Mouse (Mus musculus): ENCODE data around the gene Tnrc6b. TPM values are rescaled to one million over a fixed set of nuclear protein-coding genes. Genes with fewer than 3 reads are reported as not detected.

The Tnrc6b gene
- polyA plus RNA-seq, 1 experiment from 2014 or later = 48.7 TPM

DNA sequence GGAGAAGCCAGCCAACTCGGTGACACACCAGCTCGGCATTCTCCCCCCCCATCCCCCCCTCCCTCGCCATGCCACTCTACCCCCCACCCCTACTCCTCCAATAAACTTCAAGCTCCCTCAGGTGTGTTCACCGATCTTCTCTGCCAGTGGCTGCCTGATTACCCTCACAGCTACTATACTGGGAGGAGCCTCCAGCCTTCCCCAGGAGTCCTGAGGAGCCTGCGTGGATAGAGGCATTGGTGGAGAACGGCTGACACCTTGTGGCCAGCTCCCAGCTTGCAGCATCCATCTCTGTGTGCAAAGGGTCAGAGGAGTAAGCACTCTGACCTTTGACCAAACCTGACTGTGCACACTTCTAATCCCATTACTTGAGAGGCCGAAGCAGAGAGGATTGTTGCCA lies 6.8 kb upstream of the Tnrc6b start:
- peak; percentile 89 for ATAC-seq
- Histone ChIP-seq H3K9ac (replicated peaks) (no peak overlapping the region), H3K4me3 (replicated peaks) (no peak overlapping the region), H3K4me2 (replicated peaks) (no peak overlapping the region), H3K27me3 (peaks cover 3% of the 10 kb centered on the region; the same call in 1 of the 2 replicates), H3K27ac (no peak overlapping the region), H3K9me3 (no peaks in the 10 kb centered on the region), H3K4me1 (replicated peaks) (peaks cover 21% of the 10 kb centered on the region), H3K36me3 (no peaks in the 10 kb centered on the region)
- 10% methylated on average over 7 of the region's 7 CpGs for WGBS

DNA sequence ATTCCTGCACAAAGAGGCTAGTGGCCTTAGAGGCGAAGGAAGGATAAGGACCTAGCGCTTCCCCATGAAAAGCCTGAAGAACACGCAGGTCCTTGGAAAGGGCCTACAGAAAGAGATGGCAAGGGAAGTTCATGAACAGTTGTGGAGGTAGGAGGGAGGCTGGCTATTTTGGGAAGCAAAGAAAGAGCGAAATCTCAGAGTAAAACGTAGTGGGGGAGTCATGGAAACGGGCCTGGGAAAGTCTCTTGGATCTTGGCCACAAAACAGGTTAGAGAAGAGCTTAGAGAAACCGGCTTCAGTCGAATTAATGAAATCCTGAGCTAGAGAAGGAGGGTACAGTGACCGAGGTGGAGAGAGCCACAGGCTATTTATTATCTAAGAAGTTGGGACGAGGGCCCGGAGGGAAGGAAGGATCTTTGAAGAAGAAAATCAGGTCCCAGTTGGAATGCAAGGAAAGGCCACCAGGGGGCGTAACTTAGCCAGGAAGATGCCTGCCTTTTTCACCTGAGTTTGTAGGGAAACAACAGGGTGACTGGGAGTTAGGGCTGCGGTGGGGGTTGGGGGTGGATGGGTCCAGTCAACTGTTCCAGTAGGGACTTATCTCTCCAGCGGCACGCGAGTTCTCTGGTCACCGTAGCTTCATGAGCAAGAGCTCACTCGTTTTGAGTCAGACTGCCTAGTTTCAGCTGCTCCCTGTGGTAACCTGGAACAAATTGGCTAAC lies 5.1 kb upstream of the Tnrc6b start:
- Histone ChIP-seq H3K36me3 (no peaks in the 10 kb centered on the region), H3K27me3 (peaks cover 3% of the 10 kb centered on the region; the same call in 1 of the 2 replicates), H3K9me3 (no peaks in the 10 kb centered on the region), H3K4me3 (replicated peaks) (peak overlapping the region; percentile 18; the same call in 1 of the 2 replicates), H3K4me2 (replicated peaks) (peak overlapping the region; percentile 51), H3K27ac (peak overlapping the region; percentile 45; the same call in 1 of the 2 replicates), H3K9ac (replicated peaks) (peak overlapping the region; percentile 28), H3K4me1 (replicated peaks) (peaks cover 25% of the 10 kb centered on the region)
- no peak for ATAC-seq
- 30% methylated on average over 18 of the region's 18 CpGs for whole genome bisulfite sequencing

DNA sequence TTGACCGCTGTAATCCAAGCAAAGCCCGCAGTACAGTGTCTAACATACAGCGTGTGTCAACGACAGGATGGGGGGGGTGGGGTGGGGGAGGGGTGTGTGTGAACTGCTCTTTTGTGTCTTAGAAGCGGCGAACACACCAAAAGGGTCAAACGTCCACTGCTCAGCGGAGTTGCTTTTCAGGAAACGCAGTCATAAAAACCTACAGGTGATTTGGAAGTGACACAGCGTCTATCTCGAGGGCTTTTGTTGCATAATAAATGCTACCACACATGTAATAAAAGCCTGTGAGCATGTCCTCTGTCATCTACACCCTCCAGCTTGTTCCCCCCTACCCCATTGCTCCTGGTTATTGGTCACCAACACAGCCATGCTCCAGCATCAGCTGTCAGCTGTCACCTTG lies 4.5 kb upstream of the Tnrc6b start:
- H3K4me2 ChIP-seq (replicated peaks) = peak overlapping the region; percentile 51
- H3K36me3 ChIP-seq = no peaks in the 10 kb centered on the region
- ATAC-seq = no peak
- peaks cover 3% of the 10 kb centered on the region; the same call in 1 of the 2 replicates for H3K27me3 ChIP-seq
- H3K4me3 ChIP-seq (replicated peaks) = peak overlapping the region; percentile 18; the same call in 1 of the 2 replicates
- peak overlapping the region; percentile 28 for H3K9ac ChIP-seq (replicated peaks)
- H3K9me3 ChIP-seq = no peaks in the 10 kb centered on the region
- peaks cover 25% of the 10 kb centered on the region for H3K4me1 ChIP-seq (replicated peaks)
- peak overlapping the region; percentile 45 for H3K27ac ChIP-seq
- WGBS = 39% methylated on average over 11 of the region's 11 CpGs

DNA sequence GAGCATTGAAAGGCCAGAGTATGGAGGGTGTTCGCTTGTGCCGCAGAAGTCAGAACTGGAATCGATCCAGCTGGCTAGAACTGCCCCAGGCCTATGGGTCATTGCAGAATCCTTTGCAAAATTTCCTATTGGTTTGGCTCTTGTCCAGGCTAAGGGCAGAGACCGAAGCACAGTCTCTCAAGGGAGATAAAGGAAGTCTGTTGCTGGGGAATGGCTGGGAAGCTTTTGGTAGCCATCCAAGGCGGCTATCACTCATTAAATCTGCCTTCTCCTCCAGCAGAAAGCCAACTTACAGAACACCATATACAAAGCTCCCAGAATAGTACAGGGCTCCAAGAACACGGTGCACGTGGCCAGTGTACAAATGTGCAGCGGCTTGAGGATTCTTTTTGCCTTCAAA lies 4.0 kb upstream of the Tnrc6b start:
- Histone ChIP-seq H3K9me3 (no peaks in the 10 kb centered on the region), H3K4me3 (replicated peaks) (no peak overlapping the region), H3K4me2 (replicated peaks) (peak overlapping the region; percentile 51), H3K9ac (replicated peaks) (peak overlapping the region; percentile 28), H3K27me3 (peaks cover 3% of the 10 kb centered on the region; the same call in 1 of the 2 replicates), H3K4me1 (replicated peaks) (peaks cover 26% of the 10 kb centered on the region), H3K36me3 (no peaks in the 10 kb centered on the region), H3K27ac (peak overlapping the region; percentile 45)
- 55% methylated on average over 8 of the region's 8 CpGs for WGBS
- no peak for ATAC-seq

DNA sequence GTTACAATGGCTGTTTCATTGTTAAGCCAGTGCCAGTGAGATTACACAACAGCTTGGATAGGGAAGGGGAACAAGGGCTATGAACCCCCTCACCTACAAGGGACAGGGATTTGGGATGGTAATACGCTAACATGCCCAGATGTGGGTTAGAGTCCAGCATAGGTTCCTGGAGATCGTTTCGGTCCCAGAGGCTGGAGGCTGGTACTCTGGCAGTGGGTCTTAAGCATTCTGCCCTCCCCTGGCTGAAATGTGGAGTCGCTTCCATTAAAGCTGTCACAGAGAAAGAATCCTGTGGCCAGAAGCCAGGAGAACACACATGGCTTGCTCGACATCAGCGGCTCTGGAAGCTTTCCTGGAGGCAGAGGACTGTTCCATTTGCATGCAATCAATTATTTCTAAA lies 1.5 kb upstream of the Tnrc6b start:
- Histone ChIP-seq H3K9me3 (no peaks in the 10 kb centered on the region), H3K4me2 (replicated peaks) (no peak overlapping the region), H3K36me3 (no peaks in the 10 kb centered on the region), H3K9ac (replicated peaks) (no peak overlapping the region), H3K4me3 (replicated peaks) (no peak overlapping the region), H3K27me3 (no peaks in the 10 kb centered on the region), H3K4me1 (replicated peaks) (peaks cover 33% of the 10 kb centered on the region), H3K27ac (no peak overlapping the region; the same call in 1 of the 2 replicates)
- ATAC-seq = no peak
- 64% methylated on average over 6 of the region's 6 CpGs for WGBS

DNA sequence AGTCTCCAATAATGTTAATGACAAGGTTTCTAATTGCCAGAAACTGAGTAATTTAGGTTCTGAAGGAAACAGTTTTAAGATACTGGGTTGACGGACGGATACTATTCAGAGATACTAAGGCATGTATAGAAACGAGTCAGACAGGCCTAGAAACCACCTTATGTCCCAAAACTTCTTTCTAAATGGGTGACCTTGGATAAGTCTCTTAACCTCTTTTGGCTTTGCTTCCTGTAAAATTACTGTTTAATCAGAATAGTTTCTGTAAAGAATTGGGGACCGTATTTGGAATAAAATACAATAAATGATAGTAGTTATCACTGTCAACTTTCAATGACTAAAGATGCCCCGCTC lies 881 bp upstream of the Tnrc6b start:
- no peak overlapping the region for H3K9ac ChIP-seq (replicated peaks)
- peak overlapping the region; percentile 96 for H3K27ac ChIP-seq
- H3K4me2 ChIP-seq (replicated peaks) = peak overlapping the region; percentile 46
- ATAC-seq = no peak
- 16% methylated on average over 5 of the region's 5 CpGs for WGBS
- no peaks in the 10 kb centered on the region for H3K9me3 ChIP-seq
- H3K27me3 ChIP-seq = no peaks in the 10 kb centered on the region
- peak overlapping the region; percentile 95 for H3K4me3 ChIP-seq (replicated peaks)
- peaks cover 33% of the 10 kb centered on the region for H3K4me1 ChIP-seq (replicated peaks)
- H3K36me3 ChIP-seq = no peaks in the 10 kb centered on the region

DNA sequence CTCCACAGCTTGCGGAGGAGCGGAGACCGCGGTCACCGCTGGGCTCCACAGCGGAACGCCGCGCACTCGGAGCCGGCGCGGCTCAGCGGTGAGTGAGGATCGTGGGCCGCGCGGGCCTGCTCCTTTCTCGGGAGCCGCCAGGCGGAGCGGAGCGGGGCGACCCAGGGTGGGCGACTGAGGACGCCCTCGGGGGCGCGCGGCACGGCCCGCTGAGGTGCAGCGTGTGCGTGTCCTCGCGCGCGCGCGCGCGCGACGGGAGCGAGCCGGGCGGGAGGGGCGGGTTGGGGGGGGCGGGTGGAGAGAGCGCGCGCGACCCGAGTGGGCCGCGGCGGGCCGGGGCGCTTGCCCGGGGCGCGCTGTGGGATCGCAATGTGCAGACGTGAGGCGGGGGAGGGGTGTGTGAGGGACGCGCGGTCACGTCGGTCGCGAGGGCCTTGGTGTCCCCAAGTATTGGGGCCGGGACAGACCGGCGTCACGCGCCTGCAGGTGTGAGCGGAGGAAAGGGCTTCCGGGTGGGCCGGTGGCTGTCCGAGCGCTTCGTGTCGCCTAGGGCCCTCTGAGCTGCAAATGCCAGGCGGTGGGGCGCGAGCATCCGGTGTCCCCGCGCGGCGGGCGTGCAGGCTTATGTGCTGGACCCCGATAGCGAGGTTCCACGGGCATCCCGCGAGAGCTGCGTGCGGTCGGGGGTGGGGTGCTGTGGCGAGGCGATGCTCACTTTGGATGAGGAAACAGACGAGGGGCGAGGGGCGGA lies 463 bp downstream of the Tnrc6b start:
- peak; percentile 68 for ATAC-seq

DNA sequence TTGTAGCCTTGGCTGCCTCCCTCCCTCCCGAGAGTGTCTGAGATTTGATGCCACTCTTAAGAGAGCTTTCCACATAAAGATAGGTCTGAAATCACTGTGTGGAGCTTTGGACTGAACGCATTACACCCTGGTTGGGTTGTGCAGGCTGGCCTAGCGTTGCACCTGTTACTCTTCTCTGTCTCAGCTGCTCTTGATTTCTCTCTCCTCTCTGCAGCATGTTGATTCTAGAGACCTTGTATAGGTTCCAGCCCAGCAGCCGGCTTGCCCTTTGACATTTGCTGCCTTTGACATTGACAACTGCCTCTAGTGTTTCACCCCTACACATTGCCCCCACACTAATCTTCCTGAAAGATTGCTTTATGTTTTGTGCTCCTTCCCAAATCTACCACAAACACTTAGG lies 3.2 kb downstream of the Tnrc6b start:
- ATAC-seq = no peak
- H3K9ac ChIP-seq (replicated peaks) = no peak overlapping the region
- H3K9me3 ChIP-seq = no peaks in the 10 kb centered on the region
- no peaks in the 10 kb centered on the region for H3K27me3 ChIP-seq
- peaks cover 12% of the 10 kb centered on the region for H3K4me1 ChIP-seq (replicated peaks)
- no peak overlapping the region for H3K4me2 ChIP-seq (replicated peaks)
- H3K36me3 ChIP-seq = no peaks in the 10 kb centered on the region
- 84% methylated on average over 4 of the region's 4 CpGs for WGBS
- no peak overlapping the region for H3K4me3 ChIP-seq (replicated peaks)
- H3K27ac ChIP-seq = no peak overlapping the region

More for the DNA sequence above, 463 bp downstream of the Tnrc6b start:
- peak overlapping the region; percentile 92 for H3K27ac ChIP-seq
- no peaks in the 10 kb centered on the region for H3K36me3 ChIP-seq
- peak overlapping the region; percentile 86 for H3K4me2 ChIP-seq (replicated peaks)
- H3K9ac ChIP-seq (replicated peaks) = peak overlapping the region; percentile 87
- H3K4me3 ChIP-seq (replicated peaks) = peak overlapping the region; percentile 95
- H3K9me3 ChIP-seq = no peaks in the 10 kb centered on the region
- H3K27me3 ChIP-seq = no peaks in the 10 kb centered on the region
- WGBS = under 1% methylated on average over 84 of the region's 106 CpGs
- peaks cover 24% of the 10 kb centered on the region for H3K4me1 ChIP-seq (replicated peaks)

DNA sequence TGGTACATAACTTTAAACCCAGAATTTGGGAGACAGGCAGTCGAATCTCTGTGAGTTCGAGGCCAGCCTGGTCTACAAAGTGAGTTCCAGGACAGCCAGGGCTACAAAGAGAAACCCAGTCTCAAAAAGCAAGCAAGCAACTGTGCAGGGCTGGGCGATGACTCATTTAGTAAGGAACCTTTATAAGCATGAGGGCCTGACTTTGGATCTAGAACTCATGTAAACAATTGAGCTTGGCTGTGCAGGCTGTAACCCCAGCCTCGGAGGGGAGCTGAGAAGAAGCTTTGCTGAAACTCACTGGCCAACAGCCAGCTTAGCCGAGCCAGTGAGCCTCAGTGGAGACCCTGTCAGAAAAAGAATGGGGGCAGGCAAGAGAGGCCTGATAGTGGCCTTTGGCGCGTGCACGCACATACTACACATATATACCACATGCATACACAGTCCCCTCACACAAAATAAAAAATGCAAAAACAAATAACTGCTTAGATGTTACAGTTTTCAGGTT lies 5.6 kb downstream of the Tnrc6b start:
- Histone ChIP-seq H3K36me3 (no peaks in the 10 kb centered on the region), H3K27me3 (no peaks in the 10 kb centered on the region), H3K9ac (replicated peaks) (no peak overlapping the region), H3K4me1 (replicated peaks) (peaks cover 8% of the 10 kb centered on the region), H3K4me2 (replicated peaks) (no peak overlapping the region), H3K27ac (no peak overlapping the region), H3K4me3 (replicated peaks) (no peak overlapping the region), H3K9me3 (no peaks in the 10 kb centered on the region)
- no peak for ATAC-seq
- WGBS = 88% methylated on average over 8 of the region's 8 CpGs

DNA sequence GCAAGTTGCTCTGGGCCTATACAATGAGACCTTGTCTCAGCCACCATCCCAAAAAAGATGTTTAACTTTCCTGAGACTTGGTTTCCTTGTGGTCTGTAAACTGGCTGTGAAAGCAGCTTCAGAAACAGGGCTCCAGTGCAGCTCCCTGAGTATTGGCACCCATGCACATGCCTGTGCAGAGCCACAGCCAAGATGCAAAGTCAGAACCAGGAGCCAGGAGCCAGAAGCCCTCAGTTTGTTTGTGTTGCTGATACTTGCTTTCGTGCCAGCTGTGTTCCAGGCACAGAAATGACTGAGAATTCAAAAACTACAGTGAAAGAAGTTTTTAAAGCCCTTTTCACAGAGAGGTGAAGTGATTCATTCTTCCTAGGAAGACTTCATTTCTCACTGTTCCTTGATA lies 6.3 kb downstream of the Tnrc6b start:
- Histone ChIP-seq H3K27me3 (no peaks in the 10 kb centered on the region), H3K4me1 (replicated peaks) (peaks cover 3% of the 10 kb centered on the region), H3K9ac (replicated peaks) (no peak overlapping the region), H3K9me3 (no peaks in the 10 kb centered on the region), H3K27ac (no peak overlapping the region), H3K36me3 (no peaks in the 10 kb centered on the region), H3K4me2 (replicated peaks) (no peak overlapping the region), H3K4me3 (replicated peaks) (no peak overlapping the region)
- WGBS = 57% methylated on average over 1 of the region's 1 CpGs
- no peak for ATAC-seq

DNA sequence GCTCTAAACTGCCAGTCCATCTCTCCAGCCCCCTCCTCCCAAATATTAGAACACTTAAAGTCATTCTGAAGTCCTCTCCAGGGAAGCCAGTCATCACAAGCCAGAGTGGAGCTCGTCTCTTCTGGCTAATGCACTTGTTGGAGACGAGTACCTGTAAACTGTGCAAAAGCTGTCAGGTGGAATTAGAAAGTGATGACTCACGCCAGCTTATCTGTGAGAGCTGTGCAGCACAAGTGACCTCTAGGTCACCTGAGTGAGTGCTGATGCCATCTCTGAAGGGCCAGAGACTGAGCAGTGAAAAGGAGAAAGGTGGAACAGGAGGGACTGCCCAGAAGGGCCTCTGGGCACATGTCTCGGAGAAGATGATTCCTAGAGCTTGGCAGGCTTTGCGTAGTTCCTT lies 9.1 kb downstream of the Tnrc6b start:
- Histone ChIP-seq H3K27me3 (no peaks in the 10 kb centered on the region), H3K9ac (replicated peaks) (no peak overlapping the region), H3K36me3 (no peaks in the 10 kb centered on the region), H3K4me2 (replicated peaks) (no peak overlapping the region), H3K9me3 (no peaks in the 10 kb centered on the region), H3K27ac (no peak overlapping the region), H3K4me1 (replicated peaks) (no peaks in the 10 kb centered on the region), H3K4me3 (replicated peaks) (no peak overlapping the region)
- WGBS = 85% methylated on average over 5 of the region's 5 CpGs
- ATAC-seq = no peak

DNA sequence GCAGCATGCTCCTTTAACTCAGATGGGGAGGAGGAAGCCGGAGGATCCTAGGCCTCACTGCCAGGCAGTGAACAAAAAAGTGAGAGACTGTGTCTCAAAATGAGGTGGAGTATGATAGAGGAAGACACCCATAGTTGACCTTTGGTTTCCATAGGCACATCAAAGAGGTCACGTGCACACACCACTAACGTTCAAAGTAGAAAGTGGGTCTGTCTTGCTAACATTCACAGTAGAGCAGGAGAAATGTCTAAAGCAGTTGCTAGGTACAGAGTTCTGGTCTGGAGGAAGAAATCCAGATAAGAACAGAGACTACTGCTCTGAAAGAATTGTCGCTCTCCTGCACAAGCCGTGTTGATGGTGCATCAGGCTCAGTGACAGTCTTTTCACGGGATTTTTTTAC lies 10.7 kb downstream of the Tnrc6b start:
- Histone ChIP-seq H3K9ac (replicated peaks) (no peak overlapping the region), H3K4me3 (replicated peaks) (no peak overlapping the region), H3K4me2 (replicated peaks) (no peak overlapping the region), H3K9me3 (no peaks in the 10 kb centered on the region), H3K27me3 (no peaks in the 10 kb centered on the region), H3K36me3 (no peaks in the 10 kb centered on the region), H3K27ac (no peak overlapping the region), H3K4me1 (replicated peaks) (no peaks in the 10 kb centered on the region)
- ATAC-seq = no peak
- 82% methylated on average over 6 of the region's 6 CpGs for WGBS

All from midbrain, embryonic 13.5 days (tissue).